Mouse (Mus musculus): ENCODE measurements around the gene Hsdl2.

DNA sequence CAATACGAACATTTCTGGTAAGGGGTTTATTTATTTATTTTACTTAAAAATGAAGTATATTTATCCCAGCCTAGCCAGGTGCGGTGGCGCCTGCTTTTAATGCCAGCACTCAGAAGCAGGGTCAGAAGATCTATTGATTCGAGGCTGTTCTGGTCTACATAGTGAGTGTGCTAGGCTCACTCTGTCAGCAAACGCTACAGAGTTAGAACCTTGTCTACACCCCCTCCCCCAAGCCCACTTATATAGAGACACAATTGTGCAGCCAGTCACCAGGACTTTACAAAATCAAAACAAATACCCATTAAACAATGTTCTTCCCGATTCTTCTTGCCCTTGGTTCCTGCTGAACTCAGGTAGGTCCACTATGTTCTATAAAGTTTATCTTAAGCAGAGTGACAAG lies 823 bp downstream of the Hsdl2 start:
- no peak for TF ChIP-seq CTCF (IDR thresholded peaks at IDR 0.05; ENCODE audit: insufficient read depth, low read depth, low read length)
- TF ChIP-seq POLR2A (IDR thresholded peaks at IDR 0.05; ENCODE audit: insufficient read depth, low read depth, low read length), result no peak

All from olfactory bulb, adult 2 months (tissue).